Mouse (Mus musculus): ENCODE data around the gene Ralb. TPM values are rescaled to one million over a fixed set of nuclear protein-coding genes. Genes with fewer than 3 reads are reported as not detected.

Gene Ralb
- polyA plus RNA-seq, 1 experiment from 2014 or later, result 66.6 TPM

GRCm38 (mm10) chr1:119541570-119541969 is 37.0 kb upstream of the Ralb start:
- no peak for ATAC-seq
- no peak for DNase-seq (ENCODE audit: low read depth, low spot score)
- ChIA-PET POLR2A (no interaction called here), CTCF (no interaction called here)
- in situ Hi-C loops (cut with MboI; ENCODE audit: low pct_unique_long_range_greater_than_20kb), result no loop called here
- TF ChIP-seq CTCF (IDR thresholded peaks at IDR 0.05), result no peak
- H3K27me3 ChIP-seq, result no peaks in the 10 kb centered on the region

- no peak for TF ChIP-seq CTCF (IDR thresholded peaks at IDR 0.05)
- ChIA-PET POLR2A (no interaction called here), CTCF (no interaction called here)
- H3K27me3 ChIP-seq, result no peaks in the 10 kb centered on the region
- in situ Hi-C loops (cut with MboI; ENCODE audit: low pct_unique_long_range_greater_than_20kb), result no loop called here
- DNase-seq (ENCODE audit: low read depth, low spot score), result no peak
- ATAC-seq, result no peak
These were observed 36.4 kb upstream of the Ralb start for GRCm38 (mm10) chr1:119540836-119541557.

DNA sequence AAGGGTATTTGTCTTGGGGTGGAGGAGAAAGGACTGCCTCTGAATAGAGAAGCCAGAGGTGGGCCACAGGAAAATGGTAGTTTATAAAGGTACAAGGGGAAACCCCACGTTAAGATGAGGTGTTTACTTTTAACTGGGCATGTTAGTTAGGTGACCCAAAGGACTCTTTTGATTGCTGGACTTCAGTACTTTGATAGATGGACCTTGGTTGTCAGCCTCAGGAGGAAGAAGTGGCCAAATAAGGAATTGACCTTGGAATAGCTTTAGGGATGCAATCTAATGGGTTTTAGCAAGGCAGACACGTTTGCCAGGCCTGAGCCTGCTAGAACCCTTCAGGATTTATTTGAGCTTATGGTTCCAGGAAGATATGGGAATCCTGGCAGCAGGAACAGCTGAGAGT is 34.7 kb upstream of the Ralb start:
- DNase-seq (ENCODE audit: low read depth, low spot score), result no peak
- H3K27me3 ChIP-seq, result no peaks in the 10 kb centered on the region
- CTCF ChIA-PET, result no interaction called here
- TF ChIP-seq CTCF (IDR thresholded peaks at IDR 0.05), result no peak
- in situ Hi-C loops (cut with MboI; ENCODE audit: low pct_unique_long_range_greater_than_20kb), result no loop called here
- no peak for ATAC-seq
- POLR2A ChIA-PET, result no interaction called here

GRCm38 (mm10) chr1:119537651-119538050 is 33.1 kb upstream of the Ralb start:
- no peak for DNase-seq (ENCODE audit: low read depth, low spot score)
- CTCF ChIA-PET, result no interaction called here
- in situ Hi-C loops (cut with MboI; ENCODE audit: low pct_unique_long_range_greater_than_20kb), result no loop called here
- no peak for ATAC-seq
- H3K27me3 ChIP-seq, result no peaks in the 10 kb centered on the region
- TF ChIP-seq CTCF (IDR thresholded peaks at IDR 0.05), result no peak
- POLR2A ChIA-PET, result no interaction called here

DNA sequence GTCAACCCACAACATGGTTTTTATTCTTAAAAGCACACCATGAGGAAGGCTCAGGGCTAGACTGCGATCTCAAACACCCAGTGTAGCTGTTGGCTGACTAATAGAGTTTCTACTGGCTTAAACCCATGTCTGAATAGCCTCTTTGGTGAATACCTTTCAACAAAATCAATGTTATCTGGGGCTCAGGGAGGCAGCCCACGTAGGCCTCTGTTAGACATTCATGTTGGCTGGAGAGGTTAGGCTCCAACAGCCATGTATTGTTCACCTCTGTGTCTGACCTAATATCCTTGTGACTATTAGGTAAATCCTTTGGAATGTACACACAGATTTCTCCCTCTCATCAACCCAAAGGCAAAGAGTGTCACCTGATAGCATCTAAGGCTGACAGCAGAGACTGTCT is 31.5 kb upstream of the Ralb start:
- ChIA-PET POLR2A (interaction anchor here (0.9 kb wide), 2 partner anchors 10 to 12 kb away, joined by 3 to 4 read pairs; partner anchors contain the start of gene Tmem185b), CTCF (no interaction called here)
- ATAC-seq, result peak; percentile 31
- H3K27me3 ChIP-seq, result no peaks in the 10 kb centered on the region
- no peak for TF ChIP-seq CTCF (IDR thresholded peaks at IDR 0.05)
- no peak for DNase-seq (ENCODE audit: low read depth, low spot score)
- in situ Hi-C loops (cut with MboI; ENCODE audit: low pct_unique_long_range_greater_than_20kb), result no loop called here

DNA sequence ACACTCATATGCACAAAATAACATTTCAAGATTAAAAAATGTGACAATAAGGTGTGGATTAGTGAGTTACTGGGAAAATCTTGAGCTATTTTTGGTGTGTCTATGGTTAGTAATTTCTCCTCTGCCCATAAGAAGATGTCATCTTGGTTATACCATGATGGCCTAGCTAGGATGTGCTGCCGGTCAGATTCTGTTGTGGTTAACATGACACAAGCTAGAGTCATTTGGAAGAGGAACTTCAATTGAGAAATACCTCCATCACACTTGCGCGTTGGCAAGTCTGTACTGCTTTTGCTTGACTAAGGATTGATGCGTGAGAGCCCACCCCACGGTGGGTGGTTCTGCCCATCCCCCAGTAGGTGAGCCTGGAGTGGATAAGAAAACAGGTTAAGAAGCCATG is 29.7 kb upstream of the Ralb start:
- ChIA-PET POLR2A (no interaction called here), CTCF (interaction anchor here (0.9 kb wide), 1 partner anchor 14 kb away, joined by 3 read pairs; no protein-coding TSS in a partner anchor)
- DNase-seq (ENCODE audit: low read depth, low spot score), result no peak
- H3K27me3 ChIP-seq, result no peaks in the 10 kb centered on the region
- TF ChIP-seq CTCF (IDR thresholded peaks at IDR 0.05), result no peak
- no peak for ATAC-seq
- in situ Hi-C loops (cut with MboI; ENCODE audit: low pct_unique_long_range_greater_than_20kb), result no loop called here

- H3K27me3 ChIP-seq, result no peaks in the 10 kb centered on the region
- in situ Hi-C loops (cut with MboI; ENCODE audit: low pct_unique_long_range_greater_than_20kb), result no loop called here
- ATAC-seq, result no peak
- DNase-seq (ENCODE audit: low read depth, low spot score), result no peak
- CTCF ChIA-PET, result interaction anchor here (0.9 kb wide), 1 partner anchor 15 kb away, joined by 3 read pairs; no protein-coding TSS in a partner anchor
- TF ChIP-seq CTCF (IDR thresholded peaks at IDR 0.05), result no peak
- POLR2A ChIA-PET, result no interaction called here
These were observed 28.7 kb upstream of the Ralb start for GRCm38 (mm10) chr1:119533093-119533805.

- POLR2A ChIA-PET, result no interaction called here
- in situ Hi-C loops (cut with MboI; ENCODE audit: low pct_unique_long_range_greater_than_20kb), result no loop called here
- no peaks in the 10 kb centered on the region for H3K27me3 ChIP-seq
- TF ChIP-seq CTCF (IDR thresholded peaks at IDR 0.05), result no peak
- CTCF ChIA-PET, result no interaction called here
- DNase-seq (ENCODE audit: low read depth, low spot score) (no peak), ATAC-seq (no peak)
These were observed 27.6 kb upstream of the Ralb start for GRCm38 (mm10) chr1:119532165-119532564.

GRCm38 (mm10) chr1:119530941-119531340 is 26.3 kb upstream of the Ralb start:
- no peaks in the 10 kb centered on the region for H3K27me3 ChIP-seq
- ChIA-PET POLR2A (no interaction called here), CTCF (interaction anchor here (1.0 to 1.2 kb wide), 2 partner anchors 17 to 34 kb away, joined by 3 to 4 read pairs; no protein-coding TSS in a partner anchor)
- TF ChIP-seq CTCF (IDR thresholded peaks at IDR 0.05), result no peak
- in situ Hi-C loops (cut with MboI; ENCODE audit: low pct_unique_long_range_greater_than_20kb), result no loop called here
- no peak for DNase-seq (ENCODE audit: low read depth, low spot score)
- no peak for ATAC-seq

GRCm38 (mm10) chr1:119525689-119526591 is 21.3 kb upstream of the Ralb start, which contains the start of gene Tmem185b:
Gene Tmem185b (plus strand): TSS chr1:119526160.
- no peak for TF ChIP-seq CTCF (IDR thresholded peaks at IDR 0.05)
- peak; percentile 87 for ATAC-seq
- ChIA-PET POLR2A (interaction anchor here (0.6 to 1.3 kb wide), 6 partner anchors 10 to 43 kb away, joined by 3 to 4 read pairs (median 3); no protein-coding TSS in a partner anchor), CTCF (interaction anchor here (1.4 kb wide), 1 partner anchor 45 kb away, joined by 3 read pairs; no protein-coding TSS in a partner anchor)
- no peak for DNase-seq (ENCODE audit: low read depth, low spot score)
- H3K27me3 ChIP-seq, result no peaks in the 10 kb centered on the region
- in situ Hi-C loops (cut with MboI; ENCODE audit: low pct_unique_long_range_greater_than_20kb), result no loop called here
